ENCODE assay signal across 9 mouse cellular contexts in genomic region chr4:152272449-152273049, GRCm38 (mm10). TPM values are rescaled to one million over a fixed set of nuclear protein-coding genes. Genes with fewer than 3 reads are reported as not detected.
DNase-seq lines count a peak whose midpoint lies in the region; ATAC-seq lines count a peak whose summit lies in the region.
"Had no signal": no experiment of that assay in that cellular context is flagged by ENCODE, and none has a peak within 500 bp of the region (broad histone marks: within the 10 kb centered on the region; RNA-seq: fewer than 3 reads in every experiment).

No protein-coding gene starts in this region.

- no peaks in the 10 kb centered on the region for H3K27me3 ChIP-seq in heart, embryonic 16.5 days (ENCODE audit: control insufficient read depth, insufficient read depth, low read length)
- H3K27me3 ChIP-seq in midbrain, embryonic 14.5 days (ENCODE audit: control insufficient read depth, insufficient read depth, low read length) = peaks cover 41% of the 10 kb centered on the region

- H3K4me1 ChIP-seq in heart, embryonic 16.5 days (ENCODE audit: control insufficient read depth, insufficient read depth, low read length) = peaks cover 47% of the 10 kb centered on the region
- peaks cover 17% of the 10 kb centered on the region; the same call in 1 of the 2 replicates for H3K4me1 ChIP-seq in midbrain, embryonic 14.5 days (ENCODE audit: control insufficient read depth, insufficient read depth, low read length)

- H3K27ac ChIP-seq in heart, embryonic 16.5 days (ENCODE audit: low read length) = peak overlapping the region; percentile 86
- H3K27ac ChIP-seq in midbrain, embryonic 14.5 days (replicated peaks; ENCODE audit: low read depth, low read length) = 0 out of 2 replicates have a peak overlapping the region, but pooled peaks have one; percentile 64

- peak; percentile 29 for ATAC-seq in heart, embryonic 16.5 days (replicated peaks; ENCODE audit: extremely low read depth, insufficient read depth, low FRiP score)
- no peak for ATAC-seq in midbrain, embryonic 14.5 days (ENCODE audit: low FRiP score, low TSS enrichment)
- ATAC-seq in erythroid progenitor cell, adult 5-6 weeks (replicated peaks; ENCODE audit: low FRiP score, poor library complexity, severe bottlenecking) = no peak

- no peaks in the 10 kb centered on the region for H3K9me3 ChIP-seq in heart, embryonic 16.5 days (replicated peaks; ENCODE audit: control insufficient read depth, low read length)
- H3K9me3 ChIP-seq in midbrain, embryonic 14.5 days (ENCODE audit: control insufficient read depth, low read length) = no peaks in the 10 kb centered on the region

- intact Hi-C loops in left cerebral cortex, postnatal 10 days (cut with DNase I) = no loop called here

- DNase-seq in cerebellum, adult 9-10 months = peak; percentile 66
- DNase-seq in cerebellum, adult 18-20 months = no peak
- peak; percentile 69 for DNase-seq in embryo, embryonic 10.5 days (ENCODE audit: low spot score)
- peak; percentile 46 to 55 for DNase-seq in kidney, postnatal 36 days
- DNase-seq in midbrain, embryonic 14.5 days = peak; percentile 62
- no peak for DNase-seq in left cerebral cortex, postnatal 10 days (ENCODE audit: extremely low spot score in 1 of 2, low spot score in 2 of 2)

- H3K36me3 ChIP-seq in heart, embryonic 16.5 days (ENCODE audit: control insufficient read depth, insufficient read depth) = no peaks in the 10 kb centered on the region
- no peaks in the 10 kb centered on the region; the same call in 1 of the 2 replicates for H3K36me3 ChIP-seq in midbrain, embryonic 14.5 days (ENCODE audit: control insufficient read depth, insufficient read depth, low read length)

- peak overlapping the region; percentile 42 for H3K9ac ChIP-seq in heart, embryonic 16.5 days (ENCODE audit: low read length)
- no peak overlapping the region for H3K9ac ChIP-seq in midbrain, embryonic 14.5 days (replicated peaks; ENCODE audit: low read length)

- WGBS in heart, embryonic 16.5 days = 17% methylated on average over 9 of the region's 9 CpGs
- WGBS in midbrain, embryonic 14.5 days = 31% methylated on average over 9 of the region's 9 CpGs

- H3K4me2 ChIP-seq in heart, embryonic 16.5 days (ENCODE audit: low read depth, low read length) = no peak overlapping the region
- no peak overlapping the region for H3K4me2 ChIP-seq in midbrain, embryonic 14.5 days (ENCODE audit: low read length)

- no peak overlapping the region for H3K4me3 ChIP-seq in heart, embryonic 16.5 days (ENCODE audit: low read length)
- H3K4me3 ChIP-seq in midbrain, embryonic 14.5 days (replicated peaks; ENCODE audit: low read depth, low read length) = no peak overlapping the region

RNA-seq across cellular contexts. Expression of gene Gpr153, which starts 1.5 kb away (rescaled TPM):
- 8.4 and 10.4 TPM in 2 replicates for polyA plus RNA-seq in heart, embryonic 16.5 days (2015; fragmentation: Nextera tagmentation; extraction: Ambion mirVana)
- polyA plus RNA-seq in midbrain, embryonic 14.5 days (2014; fragmentation: Nextera tagmentation; extraction: Ambion mirVana) = 14.0 and 15.2 TPM in 2 replicates
- total RNA-seq in left cerebral cortex, postnatal 10 days (2021) = 10 to 100 TPM; 32.9 to 35.7 TPM
- not detected in 2 replicates for total RNA-seq in erythroid progenitor cell, adult 5-6 weeks (2015; ENCODE audit: low replicate concordance)
- total RNA-seq in erythroid progenitor cell, adult 5-6 weeks (2017; ENCODE audit: low replicate concordance) = not detected in 2 replicates
- total RNA-seq: hematopoietic stem cell, adult 5-6 weeks had no signal

RNA-seq across cellular contexts. Expression of gene Hes3, which starts 18.9 kb away (rescaled TPM):
- polyA plus RNA-seq in heart, embryonic 16.5 days (2015; fragmentation: Nextera tagmentation; extraction: Ambion mirVana) = not detected in 2 replicates
- polyA plus RNA-seq in midbrain, embryonic 14.5 days (2014; fragmentation: Nextera tagmentation; extraction: Ambion mirVana) = 0.39 and 1.2 TPM in 2 replicates
- not detected for total RNA-seq in left cerebral cortex, postnatal 10 days (2021)
- not detected in 2 replicates for total RNA-seq in erythroid progenitor cell, adult 5-6 weeks (2015; ENCODE audit: low replicate concordance)
- total RNA-seq in erythroid progenitor cell, adult 5-6 weeks (2017; ENCODE audit: low replicate concordance) = not detected in 2 replicates
- total RNA-seq: hematopoietic stem cell, adult 5-6 weeks had no signal

RNA-seq across cellular contexts. Expression of gene Icmt, which starts 24.5 kb away (rescaled TPM):
- polyA plus RNA-seq in heart, embryonic 16.5 days (2015; fragmentation: Nextera tagmentation; extraction: Ambion mirVana) = 19.3 and 23.3 TPM in 2 replicates
- polyA plus RNA-seq in midbrain, embryonic 14.5 days (2014; fragmentation: Nextera tagmentation; extraction: Ambion mirVana) = 14.9 and 23.7 TPM in 2 replicates
- total RNA-seq in left cerebral cortex, postnatal 10 days (2021) = 10 to 100 TPM; 31.7 to 32.3 TPM
- total RNA-seq in erythroid progenitor cell, adult 5-6 weeks (2015; ENCODE audit: low replicate concordance) = 8.0 and 24.5 TPM in 2 replicates
- total RNA-seq in erythroid progenitor cell, adult 5-6 weeks (2017; ENCODE audit: low replicate concordance) = 14.2 TPM in 2 replicates

RNA-seq across cellular contexts. Expression of gene Rnf207, which starts 46.2 kb away (rescaled TPM):
- polyA plus RNA-seq in heart, embryonic 16.5 days (2015; fragmentation: Nextera tagmentation; extraction: Ambion mirVana) = 118 and 122 TPM in 2 replicates
- 4.2 and 6.9 TPM in 2 replicates for polyA plus RNA-seq in midbrain, embryonic 14.5 days (2014; fragmentation: Nextera tagmentation; extraction: Ambion mirVana)
- 1 to 10 TPM; 1.1 to 4.5 TPM for total RNA-seq in left cerebral cortex, postnatal 10 days (2021)
- not detected in 2 replicates for total RNA-seq in erythroid progenitor cell, adult 5-6 weeks (2015; ENCODE audit: low replicate concordance)
- not detected in 2 replicates for total RNA-seq in erythroid progenitor cell, adult 5-6 weeks (2017; ENCODE audit: low replicate concordance)

RNA-seq across cellular contexts. Expression of gene Rpl22, which starts 53.0 kb away (rescaled TPM):
- 186 and 190 TPM in 2 replicates for polyA plus RNA-seq in heart, embryonic 16.5 days (2015; fragmentation: Nextera tagmentation; extraction: Ambion mirVana)
- polyA plus RNA-seq in midbrain, embryonic 14.5 days (2014; fragmentation: Nextera tagmentation; extraction: Ambion mirVana) = 165 and 174 TPM in 2 replicates
- total RNA-seq in left cerebral cortex, postnatal 10 days (2021) = 100 to 1,000 TPM; 224 to 239 TPM
- total RNA-seq in erythroid progenitor cell, adult 5-6 weeks (2015; ENCODE audit: low replicate concordance) = 429 and 481 TPM in 2 replicates
- 506 and 514 TPM in 2 replicates for total RNA-seq in erythroid progenitor cell, adult 5-6 weeks (2017; ENCODE audit: low replicate concordance)

Comparison
In these comparisons a context has a peak if more than half of its experiments do, and no peak if none do; other contexts are left out.
1. DNase-seq: peak in cerebellum, adult 9-10 months (single experiment), embryo, embryonic 10.5 days (single experiment), kidney, postnatal 36 days (2 of 2) and midbrain, embryonic 14.5 days (single experiment); none in cerebellum, adult 18-20 months (0 of 2) and left cerebral cortex, postnatal 10 days (0 of 2).
2. RNA of gene Gpr153, which starts 1.5 kb away (total RNA-seq): 32.9 to 35.7 TPM in left cerebral cortex, postnatal 10 days; not detected in erythroid progenitor cell, adult 5-6 weeks; every median in the first group is over 10 times any median in the second.